Mouse (Mus musculus): ENCODE measurements at regions not wholly inside any gene's neighbourhood (a gene's known extent, or its start where the extent isn't known, plus 50 kb on each side); places are given as distances from the start of the nearest gene placed in this dataset.

GRCm38 (mm10) chr11:31753211-31753610, 81.5 kb upstream of the Bod1 start:
- H3K9me3 ChIP-seq, result no peaks in the 10 kb centered on the region
- H3K4me2 ChIP-seq (replicated peaks), result no peak overlapping the region
- WGBS, result 88% methylated on average over 3 of the region's 3 CpGs
- ATAC-seq (ENCODE audit: low FRiP score, low read depth), result no peak
- H3K4me1 ChIP-seq, result 0 out of 2 replicates have a peak, but pooled peaks cover 5% of the 10 kb centered on the region
- H3K9ac ChIP-seq, result no peak overlapping the region
- H3K27me3 ChIP-seq, result no peaks in the 10 kb centered on the region
- no peaks in the 10 kb centered on the region for H3K36me3 ChIP-seq
- H3K27ac ChIP-seq, result no peak overlapping the region
- H3K4me3 ChIP-seq, result no peak overlapping the region

GRCm38 (mm10) chr11:31753711-31754161, 82.1 kb upstream of the Bod1 start:
- Histone ChIP-seq H3K4me2 (replicated peaks) (no peak overlapping the region), H3K4me3 (no peak overlapping the region), H3K27ac (no peak overlapping the region), H3K27me3 (no peaks in the 10 kb centered on the region), H3K4me1 (0 out of 2 replicates have a peak, but pooled peaks cover 5% of the 10 kb centered on the region), H3K9me3 (no peaks in the 10 kb centered on the region), H3K9ac (no peak overlapping the region), H3K36me3 (no peaks in the 10 kb centered on the region)
- 23% methylated on average over 5 of the region's 5 CpGs for WGBS
- ATAC-seq (ENCODE audit: low FRiP score, low read depth), result no peak

GRCm38 (mm10) chr11:31754416-31754815, 82.7 kb upstream of the Bod1 start:
- Histone ChIP-seq H3K4me3 (no peak overlapping the region), H3K36me3 (no peaks in the 10 kb centered on the region), H3K4me2 (replicated peaks) (no peak overlapping the region), H3K27me3 (no peaks in the 10 kb centered on the region), H3K9ac (no peak overlapping the region), H3K27ac (no peak overlapping the region), H3K9me3 (no peaks in the 10 kb centered on the region), H3K4me1 (0 out of 2 replicates have a peak, but pooled peaks cover 6% of the 10 kb centered on the region)
- WGBS, result 39% methylated on average over 4 of the region's 4 CpGs
- no peak for ATAC-seq (ENCODE audit: low FRiP score, low read depth)

GRCm38 (mm10) chr11:31755858-31756257, 84.2 kb upstream of the Bod1 start:
- Histone ChIP-seq H3K9ac (no peak overlapping the region), H3K27ac (no peak overlapping the region), H3K4me1 (peaks cover 16% of the 10 kb centered on the region; the same call in 1 of the 2 replicates), H3K27me3 (no peaks in the 10 kb centered on the region), H3K4me2 (replicated peaks) (no peak overlapping the region), H3K4me3 (no peak overlapping the region), H3K36me3 (no peaks in the 10 kb centered on the region), H3K9me3 (no peaks in the 10 kb centered on the region)
- WGBS, result 30% methylated on average over 3 of the region's 3 CpGs
- ATAC-seq (ENCODE audit: low FRiP score, low read depth), result no peak

GRCm38 (mm10) chr11:31756355-31757145, 84.9 kb upstream of the Bod1 start:
- ATAC-seq (ENCODE audit: low FRiP score, low read depth), result no peak
- Histone ChIP-seq H3K9ac (no peak overlapping the region), H3K36me3 (no peaks in the 10 kb centered on the region), H3K4me3 (no peak overlapping the region), H3K27ac (no peak overlapping the region), H3K4me2 (replicated peaks) (no peak overlapping the region), H3K9me3 (no peaks in the 10 kb centered on the region), H3K27me3 (no peaks in the 10 kb centered on the region), H3K4me1 (peaks cover 16% of the 10 kb centered on the region; the same call in 1 of the 2 replicates)
- 83% methylated on average over 10 of the region's 10 CpGs for WGBS

GRCm38 (mm10) chr11:31759868-31760765, 88.4 kb upstream of the Bod1 start:
- Histone ChIP-seq H3K4me1 (peaks cover 11% of the 10 kb centered on the region; the same call in 1 of the 2 replicates), H3K9me3 (no peaks in the 10 kb centered on the region), H3K4me3 (no peak overlapping the region), H3K36me3 (no peaks in the 10 kb centered on the region), H3K9ac (no peak overlapping the region), H3K27ac (no peak overlapping the region), H3K4me2 (replicated peaks) (no peak overlapping the region), H3K27me3 (no peaks in the 10 kb centered on the region)
- ATAC-seq (ENCODE audit: low FRiP score, low read depth), result no peak
- WGBS, result 64% methylated on average over 9 of the region's 9 CpGs

GRCm38 (mm10) chr11:31763856-31764255, 92.2 kb upstream of the Bod1 start:
- WGBS, result 71% methylated on average over 3 of the region's 3 CpGs
- Histone ChIP-seq H3K9me3 (no peaks in the 10 kb centered on the region), H3K4me2 (replicated peaks) (no peak overlapping the region), H3K9ac (no peak overlapping the region), H3K36me3 (no peaks in the 10 kb centered on the region), H3K27ac (no peak overlapping the region), H3K4me1 (peaks cover 11% of the 10 kb centered on the region; the same call in 1 of the 2 replicates), H3K4me3 (no peak overlapping the region), H3K27me3 (no peaks in the 10 kb centered on the region)
- no peak for ATAC-seq (ENCODE audit: low FRiP score, low read depth)

- ATAC-seq (ENCODE audit: low FRiP score, low read depth), result no peak
- H3K27me3 ChIP-seq, result no peaks in the 10 kb centered on the region
- no peak overlapping the region for H3K27ac ChIP-seq
- H3K4me1 ChIP-seq, result 0 out of 2 replicates have a peak, but pooled peaks cover 3% of the 10 kb centered on the region
- 79% methylated on average over 5 of the region's 5 CpGs for WGBS
- no peak overlapping the region for H3K4me2 ChIP-seq (replicated peaks)
- H3K9me3 ChIP-seq, result no peaks in the 10 kb centered on the region
- H3K36me3 ChIP-seq, result no peaks in the 10 kb centered on the region
- no peak overlapping the region for H3K9ac ChIP-seq
- no peak overlapping the region for H3K4me3 ChIP-seq
Observed at GRCm38 (mm10) chr11:31766296-31766695, 94.6 kb upstream of the Bod1 start.

GRCm38 (mm10) chr11:31767727-31768495, 96.2 kb upstream of the Bod1 start:
- H3K4me1 ChIP-seq, result 0 out of 2 replicates have a peak, but pooled peaks cover 3% of the 10 kb centered on the region
- H3K36me3 ChIP-seq, result no peaks in the 10 kb centered on the region
- ATAC-seq (ENCODE audit: low FRiP score, low read depth), result no peak
- no peak overlapping the region for H3K4me2 ChIP-seq (replicated peaks)
- H3K9me3 ChIP-seq, result no peaks in the 10 kb centered on the region
- H3K27ac ChIP-seq, result no peak overlapping the region
- 60% methylated on average over 10 of the region's 10 CpGs for WGBS
- H3K9ac ChIP-seq, result no peak overlapping the region
- H3K4me3 ChIP-seq, result no peak overlapping the region
- no peaks in the 10 kb centered on the region for H3K27me3 ChIP-seq

GRCm38 (mm10) chr11:31769804-31770654, 98.3 kb upstream of the Bod1 start:
- 80% methylated on average over 4 of the region's 4 CpGs for WGBS
- Histone ChIP-seq H3K9ac (no peak overlapping the region), H3K36me3 (no peaks in the 10 kb centered on the region), H3K9me3 (no peaks in the 10 kb centered on the region; the same call in 1 of the 2 replicates), H3K4me1 (0 out of 2 replicates have a peak, but pooled peaks cover 3% of the 10 kb centered on the region), H3K27me3 (no peaks in the 10 kb centered on the region), H3K4me3 (no peak overlapping the region), H3K27ac (no peak overlapping the region), H3K4me2 (replicated peaks) (no peak overlapping the region)
- no peak for ATAC-seq (ENCODE audit: low FRiP score, low read depth)

- no peak for ATAC-seq (ENCODE audit: low FRiP score, low read depth)
- Histone ChIP-seq H3K36me3 (no peaks in the 10 kb centered on the region), H3K4me2 (replicated peaks) (no peak overlapping the region), H3K9me3 (no peaks in the 10 kb centered on the region; the same call in 1 of the 2 replicates), H3K4me1 (0 out of 2 replicates have a peak, but pooled peaks cover 3% of the 10 kb centered on the region), H3K9ac (no peak overlapping the region), H3K4me3 (no peak overlapping the region), H3K27me3 (no peaks in the 10 kb centered on the region), H3K27ac (no peak overlapping the region)
- WGBS, result 70% methylated on average over 7 of the region's 7 CpGs
Observed at GRCm38 (mm10) chr11:31770881-31771280, 99.2 kb upstream of the Bod1 start.
